Comparison of ENCODE assay signal across 8 mouse cellular contexts in genomic region chr7:25703793-25704494, GRCm38 (mm10). TPM values are rescaled to one million over a fixed set of nuclear protein-coding genes. Genes with fewer than 3 reads are reported as not detected.
DNase-seq lines count a peak whose midpoint lies in the region; ATAC-seq and TF ChIP-seq lines count a peak whose summit lies in the region.

No protein-coding gene starts in this region.

- H3K36me3 ChIP-seq in intestine, postnatal 0 days (ENCODE audit: control insufficient read depth, insufficient read depth): no peaks in the 10 kb centered on the region
- no peaks in the 10 kb centered on the region for H3K36me3 ChIP-seq in neural tube, embryonic 15.5 days

- H3K4me3 ChIP-seq in intestine, postnatal 0 days (ENCODE audit: low read depth, low read length): no peak overlapping the region
- H3K4me3 ChIP-seq in neural tube, embryonic 15.5 days (replicated peaks): no peak overlapping the region; the same call in 1 of the 2 replicates

- 32% methylated on average over 10 of the region's 10 CpGs for WGBS in intestine, postnatal 0 days
- 21% methylated on average over 10 of the region's 10 CpGs for WGBS in neural tube, embryonic 15.5 days

- no peaks in the 10 kb centered on the region for H3K27me3 ChIP-seq in intestine, postnatal 0 days (replicated peaks; ENCODE audit: control insufficient read depth, insufficient read depth, low read length)
- H3K27me3 ChIP-seq in neural tube, embryonic 15.5 days (replicated peaks): peaks cover 9% of the 10 kb centered on the region

- H3K9ac ChIP-seq in intestine, postnatal 0 days (ENCODE audit: low read depth, low read length): no peak overlapping the region
- H3K9ac ChIP-seq in neural tube, embryonic 15.5 days (replicated peaks): no peak overlapping the region

- H3K27ac ChIP-seq in intestine, postnatal 0 days (ENCODE audit: low read depth, low read length): no peak overlapping the region
- no peak overlapping the region for H3K27ac ChIP-seq in neural tube, embryonic 15.5 days (replicated peaks)

- ATAC-seq in intestine, postnatal 0 days: no peak
- ATAC-seq in neural tube, embryonic 15.5 days (ENCODE audit: low FRiP score): no peak

- peak overlapping the region; percentile 59 for H3K4me2 ChIP-seq in intestine, postnatal 0 days (replicated peaks; ENCODE audit: low read depth)
- peak overlapping the region; percentile 62 for H3K4me2 ChIP-seq in neural tube, embryonic 15.5 days

- DNase-seq in adrenal gland, adult 2 months: peak; percentile 54
- no peak for DNase-seq in adrenal gland, postnatal 4 days (ENCODE audit: low spot score in 2 of 2)
- DNase-seq in retina, postnatal 1 day: peak; percentile 44
- no peak for DNase-seq in retina, embryonic 14.5 days (ENCODE audit: low spot score)
- no peak for DNase-seq in right cerebral cortex, postnatal 4 days
- no peak for DNase-seq in embryo, embryonic 10.5 days (ENCODE audit: low spot score)

- H3K9me3 ChIP-seq in intestine, postnatal 0 days (ENCODE audit: control insufficient read depth): no peaks in the 10 kb centered on the region
- no peaks in the 10 kb centered on the region for H3K9me3 ChIP-seq in neural tube, embryonic 15.5 days (replicated peaks)

- TF ChIP-seq CTCF in intestine, postnatal 0 days (IDR thresholded peaks at IDR 0.05; ENCODE audit: low read depth): no peak

- H3K4me1 ChIP-seq in intestine, postnatal 0 days (replicated peaks; ENCODE audit: control insufficient read depth, insufficient read depth, low read length): no peaks in the 10 kb centered on the region; the same call in 1 of the 2 replicates
- H3K4me1 ChIP-seq in neural tube, embryonic 15.5 days: peaks cover 17% of the 10 kb centered on the region

RNA-seq across cellular contexts. Expression of gene Ccdc97, which starts 14.9 kb away (rescaled TPM):
- 10 to 100 TPM; 47.4 to 50.9 TPM for total RNA-seq in adrenal gland, adult 2 months (2021)
- 90.9 and 95.2 TPM in 2 replicates for polyA plus RNA-seq in adrenal gland, adult 2 months (2012; rRNA removed)
- 10 to 100 TPM; 49.4 to 51.5 TPM for total RNA-seq in adrenal gland, postnatal 4 days (2021)
- 15.9 and 16.5 TPM in 2 replicates for polyA plus RNA-seq in intestine, postnatal 0 days (2015; fragmentation: Nextera tagmentation; extraction: Ambion mirVana)
- 30.2 and 33.2 TPM in 2 replicates for polyA plus RNA-seq in neural tube, embryonic 15.5 days (2015; fragmentation: Nextera tagmentation; extraction: Ambion mirVana)

RNA-seq across cellular contexts. Expression of gene Tgfb1, which starts 17.1 kb away (rescaled TPM):
- 10 to 100 TPM; 30.2 to 36.6 TPM for total RNA-seq in adrenal gland, adult 2 months (2021)
- 50.8 and 57.6 TPM in 2 replicates for polyA plus RNA-seq in adrenal gland, adult 2 months (2012; rRNA removed)
- 10 to 100 TPM; 47.3 to 48.9 TPM for total RNA-seq in adrenal gland, postnatal 4 days (2021)
- 1.7 and 2.2 TPM in 2 replicates for polyA plus RNA-seq in intestine, postnatal 0 days (2015; fragmentation: Nextera tagmentation; extraction: Ambion mirVana)
- 0.88 and 1.8 TPM in 2 replicates for polyA plus RNA-seq in neural tube, embryonic 15.5 days (2015; fragmentation: Nextera tagmentation; extraction: Ambion mirVana)

RNA-seq across cellular contexts. Expression of gene B9d2, which starts 23.4 kb away (rescaled TPM):
- total RNA-seq in adrenal gland, adult 2 months (2021): 10 to 100 TPM; 12.2 to 26.4 TPM
- polyA plus RNA-seq in adrenal gland, adult 2 months (2012; rRNA removed): 69.9 and 83.0 TPM in 2 replicates
- 10 to 100 TPM; 21.5 to 24.1 TPM for total RNA-seq in adrenal gland, postnatal 4 days (2021)
- 12.4 and 12.6 TPM in 2 replicates for polyA plus RNA-seq in intestine, postnatal 0 days (2015; fragmentation: Nextera tagmentation; extraction: Ambion mirVana)
- 42.9 and 46.9 TPM in 2 replicates for polyA plus RNA-seq in neural tube, embryonic 15.5 days (2015; fragmentation: Nextera tagmentation; extraction: Ambion mirVana)

RNA-seq across cellular contexts. Expression of gene Tmem91, which starts 29.0 kb away (rescaled TPM):
- under 1 TPM in 1 of 2 experiments, not detected in 1; 0.37 TPM for total RNA-seq in adrenal gland, adult 2 months (2021)
- polyA plus RNA-seq in adrenal gland, adult 2 months (2012; rRNA removed): 0.67 and 1.1 TPM in 2 replicates
- 1 to 10 TPM in 1 of 2 experiments, under 1 TPM in 1; 0.76 to 1.9 TPM for total RNA-seq in adrenal gland, postnatal 4 days (2021)
- 0.61 and 1.3 TPM in 2 replicates for polyA plus RNA-seq in intestine, postnatal 0 days (2015; fragmentation: Nextera tagmentation; extraction: Ambion mirVana)
- polyA plus RNA-seq in neural tube, embryonic 15.5 days (2015; fragmentation: Nextera tagmentation; extraction: Ambion mirVana): 73.9 and 97.4 TPM in 2 replicates

RNA-seq across cellular contexts. Expression of gene Exosc5, which starts 45.0 kb away (rescaled TPM):
- total RNA-seq in adrenal gland, adult 2 months (2021): 10 to 100 TPM; 42.5 to 44.0 TPM
- polyA plus RNA-seq in adrenal gland, adult 2 months (2012; rRNA removed): 121 and 124 TPM in 2 replicates
- 10 to 100 TPM; 50.6 to 53.0 TPM for total RNA-seq in adrenal gland, postnatal 4 days (2021)
- polyA plus RNA-seq in intestine, postnatal 0 days (2015; fragmentation: Nextera tagmentation; extraction: Ambion mirVana): 50.4 and 52.7 TPM in 2 replicates
- polyA plus RNA-seq in neural tube, embryonic 15.5 days (2015; fragmentation: Nextera tagmentation; extraction: Ambion mirVana): 36.8 and 55.4 TPM in 2 replicates

Comparison
In these comparisons a context has a peak if more than half of its experiments do, and no peak if none do; other contexts are left out.
1. DNase-seq: peak in adrenal gland, adult 2 months (single experiment) and retina, postnatal 1 day (single experiment); none in adrenal gland, postnatal 4 days (0 of 2), retina, embryonic 14.5 days (single experiment), right cerebral cortex, postnatal 4 days (single experiment) and embryo, embryonic 10.5 days (single experiment).
2. RNA of gene Tgfb1, which starts 17.1 kb away (polyA plus RNA-seq): 50.8 to 57.6 TPM in adrenal gland, adult 2 months; 1.7 to 2.2 TPM in intestine, postnatal 0 days and 0.88 to 1.8 TPM in neural tube, embryonic 15.5 days; every median in the first group is over 10 times any median in the second.